Mouse (Mus musculus) intestine, postnatal 0 days (tissue): ENCODE data around the gene Rps6. TPM values are rescaled to one million over a fixed set of nuclear protein-coding genes. Genes with fewer than 3 reads are reported as not detected.
A peak's percentile ranks its signal among the peaks of the same experiment; 100 is the strongest.

ENCODE experiments used
- ATAC-seq: fragments of 200-750 bp; cut with Nextera tagmentation; 2 replicates; pipeline ENCODE4 v1.8.0; 2017; ENCODE audit warnings: mild to moderate bottlenecking, moderate TSS enrichment, moderate library complexity
- H3K27ac ChIP-seq: fragments of 300-500 bp; sonication (generic); 2 replicates; pipeline ENCODE4 v1.5.1; 2014; ENCODE audit warnings: mild to moderate bottlenecking, low read depth, low read length, moderate library complexity
- H3K27me3 ChIP-seq: fragments of 300-500 bp; sonication (generic); replicated peaks from 2 replicates; pipeline ENCODE4 v1.6.1; 2014; ENCODE audit warnings: low read length, mixed read lengths; ENCODE audit not compliant: control insufficient read depth, insufficient read depth
- H3K36me3 ChIP-seq: fragments of 300-500 bp; sonication (generic); 2 replicates; pipeline ENCODE4 v1.6.1; 2014; ENCODE audit warnings: mild to moderate bottlenecking, moderate library complexity; ENCODE audit not compliant: control insufficient read depth, insufficient read depth
- H3K4me1 ChIP-seq: fragments of 300-500 bp; sonication (generic); replicated peaks from 2 replicates; pipeline ENCODE4 v1.6.1; 2014; ENCODE audit warnings: antibody characterized with exemption, low read length, mixed read lengths; ENCODE audit not compliant: control insufficient read depth, insufficient read depth
- H3K4me2 ChIP-seq: fragments of 300-500 bp; sonication (generic); replicated peaks from 2 replicates; pipeline ENCODE4 v1.6.1; 2014; ENCODE audit warnings: low read depth, mild to moderate bottlenecking, moderate library complexity
- H3K4me3 ChIP-seq: fragments of 300-500 bp; sonication (generic); 2 replicates; pipeline ENCODE4 v1.5.1; 2014; ENCODE audit warnings: low read depth, low read length
- H3K9ac ChIP-seq: fragments of 300-500 bp; sonication (generic); 2 replicates; pipeline ENCODE4 v1.6.1; 2014; ENCODE audit warnings: mild to moderate bottlenecking, low read depth, low read length
- H3K9me3 ChIP-seq: fragments of 300-500 bp; sonication (generic); 2 replicates; pipeline ENCODE4 v1.6.1; 2016; ENCODE audit warnings: mixed run types; ENCODE audit not compliant: control insufficient read depth
- CTCF ChIP-seq: sonication (generic); IDR thresholded peaks from 2 replicates; pipeline ENCODE4 v1.5.1; 2016; ENCODE audit warnings: low read depth, mild to moderate bottlenecking, control low read depth, antibody characterized with exemption, moderate library complexity
- WGBS: fragments of 180-500 bp; shearing (Covaris S2); extraction: QIAGEN DNeasy Blood & Tissue Kit; methylation state at CpG from one replicate; pipeline ENCODE4 v1.1.7; 2014; 5-methylcytosine and 5-hydroxymethylcytosine counted together
- polyA plus RNA-seq: library from polyadenylated mRNA; unstranded; fragments of >200 nt; fragmentation: Nextera tagmentation; extraction: Ambion mirVana; gene quantifications from 2 replicates; pipeline ENCODE4 v1.2.1, GENCODE M21; 2015

The Rps6 gene
- polyA plus RNA-seq, 1 experiment from 2014 or later: 389 TPM

- TF ChIP-seq CTCF: peak; percentile 43
- no peak overlapping the region for H3K4me2 ChIP-seq
- H3K36me3 ChIP-seq: no peaks in the 10 kb centered on the region
- 74% methylated on average over 5 of the region's 5 CpGs for WGBS
- H3K4me1 ChIP-seq: no peaks in the 10 kb centered on the region
- no peaks in the 10 kb centered on the region for H3K9me3 ChIP-seq
- no peak overlapping the region for H3K9ac ChIP-seq
- no peaks in the 10 kb centered on the region for H3K27me3 ChIP-seq
- no peak overlapping the region for H3K27ac ChIP-seq
- H3K4me3 ChIP-seq: no peak overlapping the region
- no peak for ATAC-seq
These were observed 30.7 kb upstream of the Rps6 start for GRCm38 (mm10) chr4:86887879-86888278.

- 14% methylated on average over 18 of the region's 18 CpGs for WGBS
These were observed 29.1 kb upstream of the Rps6 start for GRCm38 (mm10) chr4:86886160-86886878.

GRCm38 (mm10) chr4:86885790-86886159, 28.6 kb upstream of the Rps6 start:
- 48% methylated on average over 12 of the region's 12 CpGs for WGBS
- Histone ChIP-seq H3K36me3 (no peaks in the 10 kb centered on the region), H3K9me3 (no peaks in the 10 kb centered on the region), H3K4me3 (peak overlapping the region; percentile 24), H3K4me1 (no peaks in the 10 kb centered on the region), H3K9ac (peak overlapping the region; percentile 17; the same call in 1 of the 2 replicates), H3K27ac (no peak overlapping the region), H3K27me3 (no peaks in the 10 kb centered on the region), H3K4me2 (peak overlapping the region; percentile 65)
- ATAC-seq: 0 out of 2 replicates have a peak, but pooled peaks have one; percentile 38
- TF ChIP-seq CTCF: no peak

More at GRCm38 (mm10) chr4:86886160-86886878, 29.1 kb upstream of the Rps6 start:
- H3K9me3 ChIP-seq: no peaks in the 10 kb centered on the region
- no peak for TF ChIP-seq CTCF
- peak overlapping the region; percentile 65 for H3K4me2 ChIP-seq
- H3K4me3 ChIP-seq: peak overlapping the region; percentile 24
- H3K36me3 ChIP-seq: no peaks in the 10 kb centered on the region
- peak overlapping the region; percentile 17; the same call in 1 of the 2 replicates for H3K9ac ChIP-seq
- H3K27ac ChIP-seq: no peak overlapping the region
- peak; percentile 51; the same call in 1 of the 2 replicates for ATAC-seq
- no peaks in the 10 kb centered on the region for H3K27me3 ChIP-seq
- no peaks in the 10 kb centered on the region for H3K4me1 ChIP-seq

DNA sequence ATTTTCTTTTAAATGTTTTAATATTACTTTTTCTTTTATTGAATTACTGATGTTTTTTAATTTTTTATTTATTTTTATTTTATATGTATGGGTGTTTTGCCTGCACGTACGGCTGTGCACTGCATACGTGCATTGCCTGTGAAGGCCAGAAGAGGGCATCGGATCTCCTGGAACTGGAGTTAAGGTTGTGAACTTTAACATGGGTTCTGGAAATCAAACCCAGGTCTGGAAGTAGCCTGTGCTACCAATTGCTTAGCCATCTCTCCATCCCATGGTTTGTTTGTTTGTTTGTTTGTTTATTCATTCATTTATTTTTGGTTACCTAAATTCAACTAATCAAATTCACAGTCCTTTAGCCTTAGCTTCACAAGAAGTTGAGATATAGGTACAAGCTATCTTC, 27.7 kb upstream of the Rps6 start:
- Histone ChIP-seq H3K4me3 (no peak overlapping the region), H3K9me3 (no peaks in the 10 kb centered on the region), H3K4me1 (no peaks in the 10 kb centered on the region), H3K36me3 (no peaks in the 10 kb centered on the region), H3K27ac (no peak overlapping the region), H3K9ac (no peak overlapping the region), H3K4me2 (no peak overlapping the region), H3K27me3 (no peaks in the 10 kb centered on the region)
- peak; percentile 71 for TF ChIP-seq CTCF
- ATAC-seq: no peak
- 62% methylated on average over 4 of the region's 4 CpGs for WGBS

GRCm38 (mm10) chr4:86882413-86882812, 25.2 kb upstream of the Rps6 start:
- H3K9ac ChIP-seq: no peak overlapping the region
- TF ChIP-seq CTCF: no peak
- no peaks in the 10 kb centered on the region for H3K27me3 ChIP-seq
- no peaks in the 10 kb centered on the region for H3K9me3 ChIP-seq
- no peak overlapping the region for H3K27ac ChIP-seq
- no peaks in the 10 kb centered on the region for H3K4me1 ChIP-seq
- no peak for ATAC-seq
- no peaks in the 10 kb centered on the region for H3K36me3 ChIP-seq
- no peak overlapping the region for H3K4me2 ChIP-seq
- WGBS: 52% methylated on average over 2 of the region's 2 CpGs
- no peak overlapping the region for H3K4me3 ChIP-seq

DNA sequence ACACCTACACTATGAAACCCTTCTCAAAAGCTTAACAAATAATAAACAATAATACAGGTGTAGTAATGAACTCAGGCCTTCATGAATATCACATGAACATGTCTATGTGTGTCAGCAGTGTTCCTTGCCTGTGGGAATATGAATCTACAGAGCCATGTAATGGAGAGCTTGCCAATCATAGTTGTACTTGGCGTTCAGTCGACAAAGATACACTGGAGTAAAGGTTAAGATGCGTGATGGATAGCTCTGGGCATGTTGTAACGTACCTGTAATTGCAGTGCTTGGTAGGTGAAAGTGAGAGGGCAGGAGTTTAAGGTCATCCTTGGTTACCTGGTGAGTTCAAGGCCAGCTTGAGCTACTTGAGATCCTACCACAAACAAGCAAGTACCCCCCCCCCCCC, 24.0 kb upstream of the Rps6 start:
- no peak overlapping the region for H3K4me3 ChIP-seq
- no peaks in the 10 kb centered on the region for H3K27me3 ChIP-seq
- H3K4me1 ChIP-seq: no peaks in the 10 kb centered on the region
- no peak for ATAC-seq
- H3K27ac ChIP-seq: no peak overlapping the region
- no peak overlapping the region for H3K9ac ChIP-seq
- H3K9me3 ChIP-seq: no peaks in the 10 kb centered on the region
- H3K36me3 ChIP-seq: no peaks in the 10 kb centered on the region
- no peak for TF ChIP-seq CTCF
- 77% methylated on average over 4 of the region's 4 CpGs for WGBS
- no peak overlapping the region for H3K4me2 ChIP-seq
